Mouse (Mus musculus): ENCODE measurements at regions not wholly inside any gene's neighbourhood (a gene's known extent, or its start where the extent isn't known, plus 50 kb on each side); places are given as distances from the start of the nearest gene placed in this dataset.

- Histone ChIP-seq H3K4me1 (replicated peaks; ENCODE audit: insufficient read depth, low read length) (peaks cover 6% of the 10 kb centered on the region; the same call in 1 of the 2 replicates), H3K36me3 (ENCODE audit: insufficient read depth, low read length) (no peaks in the 10 kb centered on the region), H3K27me3 (ENCODE audit: insufficient read depth, low read length) (no peaks in the 10 kb centered on the region), H3K4me3 (replicated peaks; ENCODE audit: low read depth, low read length) (no peak overlapping the region), H3K4me2 (ENCODE audit: low read length) (no peak overlapping the region), H3K9ac (ENCODE audit: low read depth, low read length) (no peak overlapping the region), H3K27ac (no peak overlapping the region), H3K9me3 (replicated peaks; ENCODE audit: low read length) (no peaks in the 10 kb centered on the region; the same call in 1 of the 2 replicates)
- no peak for TF ChIP-seq CTCF (IDR thresholded peaks at IDR 0.05; ENCODE audit: low read depth)
- 89% methylated on average over 6 of the region's 6 CpGs for WGBS
- no peak for DNase-seq (ENCODE audit: low spot score)
- no peak for ATAC-seq (replicated peaks; ENCODE audit: low FRiP score, low read depth)
Observed at GRCm38 (mm10) chr6:94793555-94793954, 93.6 kb upstream of the Lrig1 start.

- no peak for ATAC-seq (replicated peaks; ENCODE audit: low FRiP score, low read depth)
Observed at GRCm38 (mm10) chr6:94792312-94792711, 92.4 kb upstream of the Lrig1 start.

GRCm38 (mm10) chr6:94789308-94789763 lies 89.4 kb upstream of the Lrig1 start:
- no peak overlapping the region for H3K4me2 ChIP-seq (ENCODE audit: low read length)
- H3K27me3 ChIP-seq (ENCODE audit: insufficient read depth, low read length) = no peaks in the 10 kb centered on the region
- no peak overlapping the region for H3K9ac ChIP-seq (ENCODE audit: low read depth, low read length)
- WGBS = 60% methylated on average over 5 of the region's 5 CpGs
- no peak overlapping the region for H3K4me3 ChIP-seq (replicated peaks; ENCODE audit: low read depth, low read length)
- no peak for TF ChIP-seq CTCF (IDR thresholded peaks at IDR 0.05; ENCODE audit: low read depth)
- no peaks in the 10 kb centered on the region for H3K36me3 ChIP-seq (ENCODE audit: insufficient read depth, low read length)
- ATAC-seq (replicated peaks; ENCODE audit: low FRiP score, low read depth) = peak; percentile 88
- DNase-seq (ENCODE audit: low spot score) = peak; percentile 40
- H3K4me1 ChIP-seq (replicated peaks; ENCODE audit: insufficient read depth, low read length) = peaks cover 6% of the 10 kb centered on the region; the same call in 1 of the 2 replicates
- H3K9me3 ChIP-seq (replicated peaks; ENCODE audit: low read length) = no peaks in the 10 kb centered on the region
- no peak overlapping the region for H3K27ac ChIP-seq

More at GRCm38 (mm10) chr6:94792312-94792711, 92.4 kb upstream of the Lrig1 start:
- no peak for DNase-seq (ENCODE audit: low spot score)
- H3K4me1 ChIP-seq (replicated peaks; ENCODE audit: insufficient read depth, low read length) = peaks cover 6% of the 10 kb centered on the region; the same call in 1 of the 2 replicates
- H3K4me3 ChIP-seq (replicated peaks; ENCODE audit: low read depth, low read length) = no peak overlapping the region
- no peaks in the 10 kb centered on the region; the same call in 1 of the 2 replicates for H3K9me3 ChIP-seq (replicated peaks; ENCODE audit: low read length)
- H3K27ac ChIP-seq = no peak overlapping the region
- no peak overlapping the region for H3K4me2 ChIP-seq (ENCODE audit: low read length)
- H3K27me3 ChIP-seq (ENCODE audit: insufficient read depth, low read length) = no peaks in the 10 kb centered on the region
- TF ChIP-seq CTCF (IDR thresholded peaks at IDR 0.05; ENCODE audit: low read depth) = no peak
- no peaks in the 10 kb centered on the region for H3K36me3 ChIP-seq (ENCODE audit: insufficient read depth, low read length)
- 72% methylated on average over 4 of the region's 4 CpGs for WGBS
- H3K9ac ChIP-seq (ENCODE audit: low read depth, low read length) = no peak overlapping the region

GRCm38 (mm10) chr6:94783471-94783870 lies 83.5 kb upstream of the Lrig1 start:
- H3K4me1 ChIP-seq (replicated peaks; ENCODE audit: insufficient read depth, low read length) = 0 out of 2 replicates have a peak, but pooled peaks cover 2% of the 10 kb centered on the region
- no peaks in the 10 kb centered on the region for H3K36me3 ChIP-seq (ENCODE audit: insufficient read depth, low read length)
- no peak overlapping the region for H3K27ac ChIP-seq
- 70% methylated on average over 1 of the region's 1 CpGs for WGBS
- H3K4me2 ChIP-seq (ENCODE audit: low read length) = no peak overlapping the region
- H3K4me3 ChIP-seq (replicated peaks; ENCODE audit: low read depth, low read length) = no peak overlapping the region
- no peak for TF ChIP-seq CTCF (IDR thresholded peaks at IDR 0.05; ENCODE audit: low read depth)
- DNase-seq (ENCODE audit: low spot score) (no peak), ATAC-seq (replicated peaks; ENCODE audit: low FRiP score, low read depth) (no peak)
- no peaks in the 10 kb centered on the region for H3K9me3 ChIP-seq (replicated peaks; ENCODE audit: low read length)
- no peaks in the 10 kb centered on the region for H3K27me3 ChIP-seq (ENCODE audit: insufficient read depth, low read length)
- H3K9ac ChIP-seq (ENCODE audit: low read depth, low read length) = no peak overlapping the region

GRCm38 (mm10) chr6:94780621-94781020 lies 80.7 kb upstream of the Lrig1 start:
- DNase-seq (ENCODE audit: low spot score) (no peak), ATAC-seq (replicated peaks; ENCODE audit: low FRiP score, low read depth) (no peak)
- Histone ChIP-seq H3K4me3 (replicated peaks; ENCODE audit: low read depth, low read length) (no peak overlapping the region), H3K4me1 (replicated peaks; ENCODE audit: insufficient read depth, low read length) (0 out of 2 replicates have a peak, but pooled peaks cover 2% of the 10 kb centered on the region), H3K27me3 (ENCODE audit: insufficient read depth, low read length) (no peaks in the 10 kb centered on the region), H3K4me2 (ENCODE audit: low read length) (no peak overlapping the region), H3K36me3 (ENCODE audit: insufficient read depth, low read length) (no peaks in the 10 kb centered on the region), H3K9me3 (replicated peaks; ENCODE audit: low read length) (no peaks in the 10 kb centered on the region), H3K27ac (no peak overlapping the region), H3K9ac (ENCODE audit: low read depth, low read length) (no peak overlapping the region)
- no peak for TF ChIP-seq CTCF (IDR thresholded peaks at IDR 0.05; ENCODE audit: low read depth)
- WGBS = 37% methylated on average over 4 of the region's 4 CpGs

- 45% methylated on average over 7 of the region's 7 CpGs for WGBS
- DNase-seq (ENCODE audit: low spot score) (no peak), ATAC-seq (replicated peaks; ENCODE audit: low FRiP score, low read depth) (no peak)
- H3K4me2 ChIP-seq (ENCODE audit: low read length) = no peak overlapping the region
- no peaks in the 10 kb centered on the region for H3K9me3 ChIP-seq (replicated peaks; ENCODE audit: low read length)
- H3K9ac ChIP-seq (ENCODE audit: low read depth, low read length) = no peak overlapping the region
- H3K27ac ChIP-seq = no peak overlapping the region
- H3K36me3 ChIP-seq (ENCODE audit: insufficient read depth, low read length) = no peaks in the 10 kb centered on the region
- TF ChIP-seq CTCF (IDR thresholded peaks at IDR 0.05; ENCODE audit: low read depth) = no peak
- H3K27me3 ChIP-seq (ENCODE audit: insufficient read depth, low read length) = no peaks in the 10 kb centered on the region
- H3K4me1 ChIP-seq (replicated peaks; ENCODE audit: insufficient read depth, low read length) = 0 out of 2 replicates have a peak, but pooled peaks cover 2% of the 10 kb centered on the region
- H3K4me3 ChIP-seq (replicated peaks; ENCODE audit: low read depth, low read length) = no peak overlapping the region
Observed at GRCm38 (mm10) chr6:94779854-94780253, 79.9 kb upstream of the Lrig1 start.

- 71% methylated on average over 7 of the region's 7 CpGs for WGBS
- no peaks in the 10 kb centered on the region for H3K36me3 ChIP-seq (ENCODE audit: insufficient read depth, low read length)
Observed at GRCm38 (mm10) chr6:94779213-94779612, 79.3 kb upstream of the Lrig1 start.

More at GRCm38 (mm10) chr6:94779213-94779612, 79.3 kb upstream of the Lrig1 start:
- Histone ChIP-seq H3K4me2 (ENCODE audit: low read length) (no peak overlapping the region), H3K4me1 (replicated peaks; ENCODE audit: insufficient read depth, low read length) (peaks cover 5% of the 10 kb centered on the region; the same call in 1 of the 2 replicates), H3K27ac (no peak overlapping the region), H3K4me3 (replicated peaks; ENCODE audit: low read depth, low read length) (no peak overlapping the region), H3K9me3 (replicated peaks; ENCODE audit: low read length) (no peaks in the 10 kb centered on the region), H3K9ac (ENCODE audit: low read depth, low read length) (no peak overlapping the region), H3K27me3 (ENCODE audit: insufficient read depth, low read length) (no peaks in the 10 kb centered on the region)
- no peak for ATAC-seq (replicated peaks; ENCODE audit: low FRiP score, low read depth)
- no peak for TF ChIP-seq CTCF (IDR thresholded peaks at IDR 0.05; ENCODE audit: low read depth)
- no peak for DNase-seq (ENCODE audit: low spot score)
